Mouse (Mus musculus): Measurements from ENCODE around the gene Nthl1. TPM values are rescaled to one million over a fixed set of nuclear protein-coding genes. Genes with fewer than 3 reads are reported as not detected.

Gene Nthl1
- total RNA-seq (2017): 18.0 and 25.1 TPM in 2 replicates

- peak; percentile 90 for ATAC-seq (replicated peaks; ENCODE audit: low read depth, poor library complexity, severe bottlenecking)
These were observed at the start of gene Nthl1, which contains the start of gene Tsc2 for GRCm38 (mm10) chr17:24632167-24632812. Nthl1 (plus strand) TSS chr17:24632680. Tsc2 (minus strand) TSS chr17:24632630.

- peak; percentile 76 for ATAC-seq (replicated peaks; ENCODE audit: low read depth, poor library complexity, severe bottlenecking)
These were observed 48.6 kb upstream of the Nthl1 start for GRCm38 (mm10) chr17:24583599-24584460.

- ATAC-seq (replicated peaks; ENCODE audit: low read depth, poor library complexity, severe bottlenecking): no peak
These were observed 48.0 kb upstream of the Nthl1 start for GRCm38 (mm10) chr17:24584520-24584919.

GRCm38 (mm10) chr17:24586532-24586931, 45.9 kb upstream of the Nthl1 start:
- ATAC-seq (replicated peaks; ENCODE audit: low read depth, poor library complexity, severe bottlenecking): no peak

GRCm38 (mm10) chr17:24590943-24591342, 41.5 kb upstream of the Nthl1 start:
- ATAC-seq (replicated peaks; ENCODE audit: low read depth, poor library complexity, severe bottlenecking): no peak

GRCm38 (mm10) chr17:24591695-24592094, 40.8 kb upstream of the Nthl1 start:
- no peak for ATAC-seq (replicated peaks; ENCODE audit: low read depth, poor library complexity, severe bottlenecking)

GRCm38 (mm10) chr17:24593248-24593647, 39.2 kb upstream of the Nthl1 start:
- ATAC-seq (replicated peaks; ENCODE audit: low read depth, poor library complexity, severe bottlenecking): no peak

GRCm38 (mm10) chr17:24593992-24594890, 38.2 kb upstream of the Nthl1 start:
- ATAC-seq (replicated peaks; ENCODE audit: low read depth, poor library complexity, severe bottlenecking): no peak

- ATAC-seq (replicated peaks; ENCODE audit: low read depth, poor library complexity, severe bottlenecking): 0 out of 2 replicates have a peak, but pooled peaks have one; percentile 52
These were observed 37.1 kb upstream of the Nthl1 start for GRCm38 (mm10) chr17:24595126-24596072.

GRCm38 (mm10) chr17:24596073-24596466, 36.4 kb upstream of the Nthl1 start:
- no peak for ATAC-seq (replicated peaks; ENCODE audit: low read depth, poor library complexity, severe bottlenecking)

GRCm38 (mm10) chr17:24596471-24597183, 35.9 kb upstream of the Nthl1 start:
- no peak for ATAC-seq (replicated peaks; ENCODE audit: low read depth, poor library complexity, severe bottlenecking)

- no peak for ATAC-seq (replicated peaks; ENCODE audit: low read depth, poor library complexity, severe bottlenecking)
These were observed 34.5 kb upstream of the Nthl1 start for GRCm38 (mm10) chr17:24597989-24598388.

- ATAC-seq (replicated peaks; ENCODE audit: low read depth, poor library complexity, severe bottlenecking): no peak
These were observed 32.0 kb upstream of the Nthl1 start for GRCm38 (mm10) chr17:24600502-24600901.

- peak; percentile 50 for ATAC-seq (replicated peaks; ENCODE audit: low read depth, poor library complexity, severe bottlenecking)
These were observed 28.5 kb upstream of the Nthl1 start for GRCm38 (mm10) chr17:24603961-24604360.

GRCm38 (mm10) chr17:24604557-24604956, 27.9 kb upstream of the Nthl1 start:
- no peak for ATAC-seq (replicated peaks; ENCODE audit: low read depth, poor library complexity, severe bottlenecking)

GRCm38 (mm10) chr17:24608370-24608769, 24.1 kb upstream of the Nthl1 start:
- no peak for ATAC-seq (replicated peaks; ENCODE audit: low read depth, poor library complexity, severe bottlenecking)

- peak; percentile 59 for ATAC-seq (replicated peaks; ENCODE audit: low read depth, poor library complexity, severe bottlenecking)
These were observed 23.6 kb upstream of the Nthl1 start for GRCm38 (mm10) chr17:24608874-24609273.

- ATAC-seq (replicated peaks; ENCODE audit: low read depth, poor library complexity, severe bottlenecking): peak; percentile 90
These were observed 21.8 kb upstream of the Nthl1 start for GRCm38 (mm10) chr17:24610711-24611110.

Measured in common myeloid progenitor, adult 5-6 weeks (primary cell).